Mouse (Mus musculus) brain, embryonic 14.5 days (tissue): ENCODE data around the gene Slc4a10.

ENCODE experiments used
- CTCF ChIP-seq: fragments of 200-500 bp; IDR thresholded peaks from 2 replicates; pipeline ENCODE4 v1.5.1; 2012; ENCODE audit warnings: inconsistent platforms, mild to moderate bottlenecking, moderate library complexity, borderline replicate concordance; ENCODE audit not compliant: insufficient read depth, insufficient read length; ENCODE audit errors: extremely low read depth
- POLR2A ChIP-seq: fragments of 200-500 bp; IDR thresholded peaks from 2 replicates; pipeline ENCODE4 v1.6.1; 2012; ENCODE audit warnings: mild to moderate bottlenecking, inconsistent platforms, borderline replicate concordance; ENCODE audit not compliant: poor library complexity, insufficient read depth, insufficient read length, severe bottlenecking; ENCODE audit errors: extremely low read depth

- TF ChIP-seq CTCF, result no peak
- no peak for TF ChIP-seq POLR2A
Observed at GRCm38 (mm10) chr2:62331913-62332312, 285.7 kb downstream of the Slc4a10 start.
